Mouse (Mus musculus): ENCODE results near the gene Fsd1l. TPM values are rescaled to one million over a fixed set of nuclear protein-coding genes. Genes with fewer than 3 reads are reported as not detected.
"Not testable (repeated sequence)": the region's sequence is repeated elsewhere in the genome, so short reads cannot be mapped to it uniquely, and the experiment has no call there.

Gene Fsd1l
- polyA plus RNA-seq, 1 experiment = 0.55 TPM

DNA sequence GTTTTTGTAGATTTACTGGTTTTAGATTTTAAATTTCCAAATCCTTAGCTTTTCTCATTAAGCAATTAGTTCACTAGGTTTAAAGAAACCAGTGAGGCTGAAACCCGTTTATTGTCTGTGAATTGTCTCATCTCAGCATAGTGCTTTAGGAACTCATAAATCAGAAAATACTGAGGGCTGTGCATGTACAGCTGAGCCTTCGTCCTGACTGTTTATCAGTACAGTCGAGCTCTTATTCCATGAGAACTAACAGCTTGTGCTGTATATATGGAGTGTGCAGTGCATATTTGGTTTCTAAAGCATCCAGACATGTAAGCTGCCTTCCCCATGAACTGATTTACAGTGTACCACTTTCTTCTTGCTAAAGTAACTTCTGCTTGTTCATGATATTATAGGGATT, 26.8 kb downstream of the Fsd1l start:
- 39% methylated on average over 3 of the region's 3 CpGs for WGBS
- no peaks in the 10 kb centered on the region for H3K36me3 ChIP-seq (ENCODE audit: control insufficient read depth, insufficient read depth, low read length)
- no peaks in the 10 kb centered on the region for H3K27me3 ChIP-seq (replicated peaks; ENCODE audit: control insufficient read depth, insufficient read depth, low read length)
- H3K27ac ChIP-seq (ENCODE audit: insufficient read depth, low read depth, low read length) = no peak overlapping the region
- TF ChIP-seq CTCF (conservative IDR thresholded peaks at IDR 0.05; ENCODE audit: insufficient read depth, insufficient read length, low read depth, low read length) (no peak), POLR2A (IDR thresholded peaks at IDR 0.05; ENCODE audit: low read depth, low read length) (no peak)
- no peak for DNase-seq
- H3K4me1 ChIP-seq (ENCODE audit: control insufficient read depth, insufficient read depth, low read length) = no peaks in the 10 kb centered on the region
- no peak overlapping the region for H3K4me3 ChIP-seq (ENCODE audit: insufficient read depth, low read depth, low read length)

DNA sequence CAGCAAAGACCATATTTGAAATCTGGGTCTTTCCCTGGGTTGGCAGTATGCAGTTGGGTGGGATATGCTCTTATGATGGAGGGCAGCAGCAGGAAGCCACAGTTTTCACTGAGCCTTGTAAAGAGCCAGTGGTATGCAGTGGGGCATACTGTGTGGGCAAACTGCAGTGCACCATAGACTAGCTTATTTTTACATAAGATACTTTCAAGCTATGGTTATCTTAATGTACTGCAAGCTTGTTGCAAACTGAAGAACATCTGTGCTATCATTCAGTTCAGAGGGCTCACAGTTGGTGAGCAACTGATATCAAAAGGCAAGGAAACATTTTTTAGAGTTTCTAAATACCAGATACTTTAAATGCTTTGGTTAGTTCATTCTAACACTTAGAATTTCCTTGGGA, 29.4 kb downstream of the Fsd1l start:
- no peak for TF ChIP-seq POLR2A (IDR thresholded peaks at IDR 0.05; ENCODE audit: low read depth, low read length)
- TF ChIP-seq CTCF (conservative IDR thresholded peaks at IDR 0.05; ENCODE audit: insufficient read depth, insufficient read length, low read depth, low read length) = no peak

DNA sequence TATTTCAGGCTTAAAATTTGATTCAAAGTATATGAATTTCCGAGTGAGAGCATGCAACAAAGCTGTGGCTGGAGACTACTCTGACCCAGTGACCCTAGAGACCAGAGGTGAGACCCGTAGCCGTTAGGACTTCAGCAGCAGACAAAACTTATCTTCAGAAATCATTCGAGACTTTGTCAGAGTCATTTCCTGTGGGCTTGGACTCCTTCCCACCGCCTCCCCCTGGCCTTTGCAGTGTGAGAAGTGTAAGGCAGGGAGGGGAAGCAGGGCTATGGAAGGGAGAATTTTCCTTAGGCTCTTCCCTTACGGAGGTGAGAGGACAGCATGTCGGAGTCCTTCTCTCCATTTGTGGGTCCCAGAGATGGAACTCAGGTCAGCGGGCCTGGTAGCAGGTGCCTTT, 50.8 kb downstream of the Fsd1l start:
- H3K4me3 ChIP-seq (ENCODE audit: insufficient read depth, low read depth, low read length) = no peak overlapping the region
- no peak for TF ChIP-seq POLR2A (IDR thresholded peaks at IDR 0.05; ENCODE audit: low read depth, low read length)
- TF ChIP-seq CTCF (conservative IDR thresholded peaks at IDR 0.05; ENCODE audit: insufficient read depth, insufficient read length, low read depth, low read length) = no peak
- no peaks in the 10 kb centered on the region for H3K27me3 ChIP-seq (replicated peaks; ENCODE audit: control insufficient read depth, insufficient read depth, low read length)
- H3K36me3 ChIP-seq (ENCODE audit: control insufficient read depth, insufficient read depth, low read length) = no peaks in the 10 kb centered on the region
- H3K4me1 ChIP-seq (ENCODE audit: control insufficient read depth, insufficient read depth, low read length) = no peaks in the 10 kb centered on the region
- peak; percentile 17 for DNase-seq
- WGBS = 61% methylated on average over 8 of the region's 8 CpGs
- H3K27ac ChIP-seq (ENCODE audit: insufficient read depth, low read depth, low read length) = no peak overlapping the region

More for the DNA sequence above, 29.4 kb downstream of the Fsd1l start:
- Histone ChIP-seq H3K4me1 (ENCODE audit: control insufficient read depth, insufficient read depth, low read length) (no peaks in the 10 kb centered on the region), H3K27ac (ENCODE audit: insufficient read depth, low read depth, low read length) (no peak overlapping the region), H3K36me3 (ENCODE audit: control insufficient read depth, insufficient read depth, low read length) (no peaks in the 10 kb centered on the region), H3K27me3 (replicated peaks; ENCODE audit: control insufficient read depth, insufficient read depth, low read length) (no peaks in the 10 kb centered on the region), H3K4me3 (ENCODE audit: insufficient read depth, low read depth, low read length) (no peak overlapping the region)
- DNase-seq = no peak

DNA sequence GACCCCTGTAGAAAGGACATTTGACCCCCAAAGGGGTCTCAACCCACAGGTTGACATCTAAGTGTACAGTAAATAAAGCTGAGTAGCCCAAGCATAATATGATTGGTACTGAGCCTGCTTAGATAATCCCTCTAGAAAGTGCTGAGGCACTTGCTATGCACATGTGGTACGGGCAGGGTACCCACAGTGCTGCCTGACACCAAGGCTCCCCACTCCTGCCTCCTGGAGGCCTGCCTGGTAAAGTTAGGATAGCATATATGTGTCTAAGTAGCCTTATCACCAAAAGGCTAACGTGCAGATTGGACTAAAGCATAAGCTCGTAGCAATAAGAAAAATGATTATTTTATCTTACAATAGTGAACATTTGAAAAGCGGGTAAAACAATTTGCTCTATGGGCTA, 57.7 kb downstream of the Fsd1l start:
- Histone ChIP-seq H3K4me3 (ENCODE audit: insufficient read depth, low read depth, low read length) (no peak overlapping the region), H3K27me3 (replicated peaks; ENCODE audit: control insufficient read depth, insufficient read depth, low read length) (no peaks in the 10 kb centered on the region), H3K4me1 (ENCODE audit: control insufficient read depth, insufficient read depth, low read length) (no peaks in the 10 kb centered on the region), H3K27ac (ENCODE audit: insufficient read depth, low read depth, low read length) (no peak overlapping the region), H3K36me3 (ENCODE audit: control insufficient read depth, insufficient read depth, low read length) (no peaks in the 10 kb centered on the region)
- WGBS = 92% methylated on average over 4 of the region's 4 CpGs
- TF ChIP-seq POLR2A (IDR thresholded peaks at IDR 0.05; ENCODE audit: low read depth, low read length) = no peak
- no peak for TF ChIP-seq CTCF (conservative IDR thresholded peaks at IDR 0.05; ENCODE audit: insufficient read depth, insufficient read length, low read depth, low read length)
- no peak for DNase-seq

DNA sequence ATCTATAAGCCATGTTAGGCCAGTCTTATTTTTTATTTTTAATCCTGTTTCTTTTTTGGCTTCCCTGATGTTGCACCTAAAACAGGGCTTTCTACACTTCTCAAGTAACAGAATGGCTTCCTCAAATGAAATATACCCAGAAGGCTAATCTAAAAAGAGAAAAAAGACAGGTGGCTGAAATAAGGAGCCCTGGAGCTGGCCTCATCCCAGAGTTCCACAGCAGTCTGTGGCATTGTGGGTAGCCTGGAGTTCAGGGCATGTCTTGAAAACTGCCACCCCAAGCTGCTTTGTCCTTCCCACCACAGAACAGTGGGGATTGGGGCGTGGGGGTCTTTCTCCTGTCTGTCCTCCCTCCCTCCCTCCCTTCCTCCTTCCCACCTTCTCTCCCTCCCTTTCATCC, 60.1 kb downstream of the Fsd1l start:
- Histone ChIP-seq H3K27ac (ENCODE audit: insufficient read depth, low read depth, low read length) (no peak overlapping the region), H3K4me3 (ENCODE audit: insufficient read depth, low read depth, low read length) (no peak overlapping the region), H3K36me3 (ENCODE audit: control insufficient read depth, insufficient read depth, low read length) (no peaks in the 10 kb centered on the region), H3K4me1 (ENCODE audit: control insufficient read depth, insufficient read depth, low read length) (no peaks in the 10 kb centered on the region), H3K27me3 (replicated peaks; ENCODE audit: control insufficient read depth, insufficient read depth, low read length) (no peaks in the 10 kb centered on the region)
- 76% methylated on average over 1 of the region's 1 CpGs for WGBS
- no peak for DNase-seq
- TF ChIP-seq POLR2A (IDR thresholded peaks at IDR 0.05; ENCODE audit: low read depth, low read length) = no peak
- TF ChIP-seq CTCF (conservative IDR thresholded peaks at IDR 0.05; ENCODE audit: insufficient read depth, insufficient read length, low read depth, low read length) = no peak

DNA sequence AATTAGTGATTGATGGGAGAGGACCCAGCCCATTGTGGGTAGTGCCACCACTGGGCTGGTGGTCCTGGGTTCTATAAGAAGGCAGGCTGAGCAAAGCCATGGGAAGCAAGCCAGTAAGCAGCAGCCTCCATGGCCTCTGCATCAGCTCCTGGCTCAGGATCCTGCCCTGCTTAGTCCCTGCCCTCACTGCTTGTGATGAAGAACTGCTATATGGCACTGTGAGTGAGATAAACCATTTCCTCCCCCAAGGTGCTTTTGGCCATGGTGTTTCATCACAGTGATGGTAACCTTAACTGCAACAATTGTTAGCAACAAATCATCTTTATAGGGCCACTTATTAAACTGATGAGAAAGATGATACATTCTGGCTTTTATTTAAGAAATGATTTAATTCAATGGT, 77.9 kb downstream of the Fsd1l start:
- not testable (repeated sequence) for H3K27ac ChIP-seq (ENCODE audit: insufficient read depth, low read depth, low read length); H3K27me3 ChIP-seq (replicated peaks; ENCODE audit: control insufficient read depth, insufficient read depth, low read length); H3K36me3 ChIP-seq (ENCODE audit: control insufficient read depth, insufficient read depth, low read length); H3K4me1 ChIP-seq (ENCODE audit: control insufficient read depth, insufficient read depth, low read length); DNase-seq; H3K4me3 ChIP-seq (ENCODE audit: insufficient read depth, low read depth, low read length)

DNA sequence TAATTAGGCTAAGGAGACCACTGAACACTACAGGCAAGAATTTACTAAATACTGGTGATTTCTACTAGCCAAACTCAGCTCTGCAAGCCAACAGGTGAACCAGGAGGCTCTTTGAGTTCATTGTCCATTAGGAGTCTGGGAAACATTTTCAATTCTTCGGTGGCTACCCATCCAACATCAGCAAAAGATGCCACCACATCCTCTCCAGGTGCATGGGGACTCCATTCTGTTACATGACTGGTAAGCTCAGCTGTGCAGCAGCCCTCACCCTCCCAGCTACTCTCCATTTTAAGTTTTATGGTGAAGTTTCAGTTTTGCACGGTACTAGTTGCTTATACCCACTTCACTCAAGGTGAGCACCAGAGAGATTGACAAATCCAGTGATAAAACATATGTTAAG, 78.8 kb downstream of the Fsd1l start:
- 97% methylated on average over 2 of the region's 2 CpGs for WGBS
- Histone ChIP-seq H3K27ac (ENCODE audit: insufficient read depth, low read depth, low read length) (no peak overlapping the region), H3K4me3 (ENCODE audit: insufficient read depth, low read depth, low read length) (no peak overlapping the region), H3K4me1 (ENCODE audit: control insufficient read depth, insufficient read depth, low read length) (no peaks in the 10 kb centered on the region), H3K27me3 (replicated peaks; ENCODE audit: control insufficient read depth, insufficient read depth, low read length) (no peaks in the 10 kb centered on the region), H3K36me3 (ENCODE audit: control insufficient read depth, insufficient read depth, low read length) (no peaks in the 10 kb centered on the region)
- no peak for DNase-seq
- TF ChIP-seq POLR2A (IDR thresholded peaks at IDR 0.05; ENCODE audit: low read depth, low read length) (no peak), CTCF (conservative IDR thresholded peaks at IDR 0.05; ENCODE audit: insufficient read depth, insufficient read length, low read depth, low read length) (no peak)
